In genomic region chr7:137783954-137784353, GRCm38 (mm10) we compare ENCODE assay signal across 10 mouse cellular contexts.
DNase-seq lines count a peak whose midpoint lies in the region; ATAC-seq lines count a peak whose summit lies in the region.
"Had no signal": no experiment of that assay in that cellular context is flagged by ENCODE, and none has a peak within 500 bp of the region (broad histone marks: within the 10 kb centered on the region; RNA-seq: fewer than 3 reads in every experiment).

No protein-coding gene starts in this region.

- DNase-seq in hindbrain, embryonic 10.5 days (ENCODE audit: low spot score): peak; percentile 53
- peak; percentile 21 for DNase-seq in thymus, postnatal 0 days (ENCODE audit: low spot score)
- DNase-seq in thymus, postnatal 36 days: no peak
- DNase-seq in kidney, postnatal 14 days: peak; percentile 36
- peak; percentile 13 for DNase-seq in skeletal muscle tissue, adult 2 months (ENCODE audit: low read depth, low spot score)
- DNase-seq: liver, embryonic 13.5 days had no signal

- no peaks in the 10 kb centered on the region for H3K27me3 ChIP-seq in hindbrain, embryonic 10.5 days (ENCODE audit: insufficient read depth, poor library complexity, severe bottlenecking)
- no peaks in the 10 kb centered on the region for H3K27me3 ChIP-seq in hindbrain, embryonic 13.5 days
- H3K27me3 ChIP-seq: embryonic facial prominence, embryonic 15.5 days; liver, embryonic 13.5 days had no signal

- H3K9me3 ChIP-seq in hindbrain, embryonic 10.5 days: no peaks in the 10 kb centered on the region
- H3K9me3 ChIP-seq in hindbrain, embryonic 13.5 days: 0 out of 2 replicates have a peak, but pooled peaks cover 3% of the 10 kb centered on the region
- H3K9me3 ChIP-seq: embryonic facial prominence, embryonic 15.5 days; liver, embryonic 13.5 days had no signal

- H3K4me3 ChIP-seq in hindbrain, embryonic 10.5 days: no peak overlapping the region
- no peak overlapping the region for H3K4me3 ChIP-seq in hindbrain, embryonic 13.5 days
- H3K4me3 ChIP-seq: embryonic facial prominence, embryonic 15.5 days; liver, embryonic 13.5 days had no signal

- no peak overlapping the region for H3K27ac ChIP-seq in hindbrain, embryonic 10.5 days
- H3K27ac ChIP-seq in hindbrain, embryonic 13.5 days: no peak overlapping the region
- H3K27ac ChIP-seq: embryonic facial prominence, embryonic 15.5 days; liver, embryonic 13.5 days had no signal

- no peaks in the 10 kb centered on the region for H3K36me3 ChIP-seq in hindbrain, embryonic 10.5 days
- H3K36me3 ChIP-seq in hindbrain, embryonic 13.5 days: no peaks in the 10 kb centered on the region
- H3K36me3 ChIP-seq: embryonic facial prominence, embryonic 15.5 days; liver, embryonic 13.5 days had no signal

- H3K4me2 ChIP-seq in hindbrain, embryonic 13.5 days: no peak overlapping the region
- H3K4me2 ChIP-seq: embryonic facial prominence, embryonic 15.5 days; liver, embryonic 13.5 days had no signal

- no peak overlapping the region for H3K9ac ChIP-seq in hindbrain, embryonic 13.5 days
- H3K9ac ChIP-seq: embryonic facial prominence, embryonic 15.5 days; liver, embryonic 13.5 days had no signal

- ATAC-seq in hindbrain, embryonic 13.5 days (ENCODE audit: low FRiP score): no peak
- ATAC-seq in common myeloid progenitor, adult 5-6 weeks (replicated peaks; ENCODE audit: low read depth, poor library complexity, severe bottlenecking): peak; percentile 62; the same call in 1 of the 2 replicates
- ATAC-seq in frontal cortex, adult (ENCODE audit: low TSS enrichment): no peak

- no peaks in the 10 kb centered on the region for H3K4me1 ChIP-seq in hindbrain, embryonic 10.5 days (replicated peaks)
- no peaks in the 10 kb centered on the region for H3K4me1 ChIP-seq in hindbrain, embryonic 13.5 days (replicated peaks)
- H3K4me1 ChIP-seq: embryonic facial prominence, embryonic 15.5 days; liver, embryonic 13.5 days had no signal

Comparison
In these comparisons a context has a peak if more than half of its experiments do, and no peak if none do; other contexts are left out.
1. DNase-seq: peak in hindbrain, embryonic 10.5 days (single experiment), thymus, postnatal 0 days (single experiment), kidney, postnatal 14 days (single experiment) and skeletal muscle tissue, adult 2 months (single experiment); none in thymus, postnatal 36 days (0 of 2).